Mouse (Mus musculus) limb, embryonic 12.5 days (tissue): ENCODE data around the gene Clec9a. TPM values are rescaled to one million over a fixed set of nuclear protein-coding genes. Genes with fewer than 3 reads are reported as not detected.

Experiments
- ATAC-seq: fragments of 200-750 bp; cut with Nextera tagmentation; 2 replicates; pipeline ENCODE4 v1.8.0; 2017; ENCODE audit warnings: low read depth, moderate TSS enrichment; ENCODE audit not compliant: insufficient number of reproducible peaks, insufficient read depth, low FRiP score, low TSS enrichment
- H3K27ac ChIP-seq: fragments of 300-500 bp; sonication (generic); 2 replicates; pipeline ENCODE4 v1.5.1; 2016; ENCODE audit warnings: mild to moderate bottlenecking, moderate library complexity
- H3K27me3 ChIP-seq: fragments of 300-500 bp; sonication (generic); 2 replicates; pipeline ENCODE4 v1.6.1; 2016; ENCODE audit warnings: mild to moderate bottlenecking, moderate library complexity
- H3K36me3 ChIP-seq: fragments of 300-500 bp; sonication (generic); 2 replicates; pipeline ENCODE4 v1.6.1; 2016; ENCODE audit warnings: mild to moderate bottlenecking, moderate library complexity
- H3K4me1 ChIP-seq: fragments of 300-500 bp; sonication (generic); replicated peaks from 2 replicates; pipeline ENCODE4 v1.6.1; 2016
- H3K4me2 ChIP-seq: fragments of 300-500 bp; sonication (generic); 2 replicates; pipeline ENCODE4 v1.6.1; 2016; ENCODE audit warnings: mild to moderate bottlenecking, moderate library complexity
- H3K4me3 ChIP-seq: fragments of 300-500 bp; sonication (generic); replicated peaks from 2 replicates; pipeline ENCODE4 v1.5.1; 2016; ENCODE audit warnings: mild to moderate bottlenecking
- H3K9ac ChIP-seq: fragments of 300-500 bp; sonication (generic); replicated peaks from 2 replicates; pipeline ENCODE4 v1.6.1; 2016; ENCODE audit warnings: mild to moderate bottlenecking, moderate library complexity
- H3K9me3 ChIP-seq: fragments of 300-500 bp; sonication (generic); 2 replicates; pipeline ENCODE4 v1.6.1; 2016; ENCODE audit warnings: mild to moderate bottlenecking, moderate library complexity
- WGBS: fragments of 180-500 bp; shearing (Covaris S2); methylation state at CpG from one replicate; pipeline ENCODE4 v1.1.7; 2016; 5-methylcytosine and 5-hydroxymethylcytosine counted together
- polyA plus RNA-seq: library from polyadenylated mRNA; unstranded; fragments of >200 nt; fragmentation: Nextera tagmentation; extraction: Ambion mirVana; gene quantifications from 2 replicates; pipeline ENCODE4 v1.2.1, GENCODE M21; 2016

Clec9a gene
- polyA plus RNA-seq: 0.10 TPM in 1 of 2 replicates, not detected in the other

- H3K9me3 ChIP-seq: no peaks in the 10 kb centered on the region
- no peak within 1 kb of the TSS for H3K9ac ChIP-seq
- no peak for ATAC-seq
- no peak within 1 kb of the TSS for H3K4me3 ChIP-seq
- no peaks in the 10 kb centered on the region for H3K27me3 ChIP-seq
- no peak within 1 kb of the TSS for H3K27ac ChIP-seq
- no peaks in the 10 kb centered on the region for H3K36me3 ChIP-seq
- no peaks in the 10 kb centered on the region for H3K4me1 ChIP-seq
- 90% methylated on average over 2 of the region's 2 CpGs for whole genome bisulfite sequencing
- H3K4me2 ChIP-seq: no peak within 1 kb of the TSS
Observed at GRCm38 (mm10) chr6:129408562-129408961, at the start of gene Clec9a. Gene Clec9a (plus strand): TSS chr6:129408862.

GRCm38 (mm10) chr6:129359515-129359914, 49.1 kb upstream of the Clec9a start:
- Histone ChIP-seq H3K4me3 (no peak overlapping the region), H3K27me3 (no peaks in the 10 kb centered on the region), H3K4me2 (no peak overlapping the region), H3K4me1 (no peaks in the 10 kb centered on the region), H3K9ac (no peak overlapping the region), H3K9me3 (no peaks in the 10 kb centered on the region), H3K36me3 (no peaks in the 10 kb centered on the region), H3K27ac (no peak overlapping the region)
- WGBS: 92% methylated on average over 2 of the region's 2 CpGs
- no peak for ATAC-seq

GRCm38 (mm10) chr6:129363942-129364341, 44.7 kb upstream of the Clec9a start:
- Histone ChIP-seq H3K4me3 (no peak overlapping the region), H3K27me3 (no peaks in the 10 kb centered on the region), H3K36me3 (no peaks in the 10 kb centered on the region), H3K9me3 (no peaks in the 10 kb centered on the region), H3K27ac (no peak overlapping the region), H3K4me1 (no peaks in the 10 kb centered on the region), H3K4me2 (no peak overlapping the region), H3K9ac (no peak overlapping the region)
- ATAC-seq: no peak
- 31% methylated on average over 1 of the region's 1 CpGs for WGBS

GRCm38 (mm10) chr6:129365959-129366359, 42.7 kb upstream of the Clec9a start:
- Histone ChIP-seq H3K4me1 (no peaks in the 10 kb centered on the region), H3K27ac (no peak overlapping the region), H3K9me3 (no peaks in the 10 kb centered on the region), H3K4me3 (no peak overlapping the region), H3K27me3 (no peaks in the 10 kb centered on the region), H3K9ac (no peak overlapping the region), H3K4me2 (no peak overlapping the region), H3K36me3 (no peaks in the 10 kb centered on the region)
- ATAC-seq: 0 out of 2 replicates have a peak, but pooled peaks have one; percentile 26
- 15% methylated on average over 6 of the region's 6 CpGs for WGBS

- H3K9ac ChIP-seq: no peak overlapping the region
- H3K36me3 ChIP-seq: no peaks in the 10 kb centered on the region
- no peak overlapping the region for H3K27ac ChIP-seq
- ATAC-seq: no peak
- 73% methylated on average over 7 of the region's 7 CpGs for WGBS
- no peak overlapping the region for H3K4me2 ChIP-seq
- no peaks in the 10 kb centered on the region for H3K27me3 ChIP-seq
- no peaks in the 10 kb centered on the region for H3K9me3 ChIP-seq
- no peak overlapping the region for H3K4me3 ChIP-seq
- no peaks in the 10 kb centered on the region for H3K4me1 ChIP-seq
Observed at GRCm38 (mm10) chr6:129369374-129370132, 39.1 kb upstream of the Clec9a start.

- no peak for ATAC-seq
- 79% methylated on average over 2 of the region's 2 CpGs for WGBS
- Histone ChIP-seq H3K27ac (no peak overlapping the region), H3K9ac (no peak overlapping the region), H3K4me3 (no peak overlapping the region), H3K4me1 (no peaks in the 10 kb centered on the region), H3K36me3 (no peaks in the 10 kb centered on the region), H3K9me3 (no peaks in the 10 kb centered on the region), H3K27me3 (no peaks in the 10 kb centered on the region), H3K4me2 (no peak overlapping the region)
Observed at GRCm38 (mm10) chr6:129374937-129375471, 33.7 kb upstream of the Clec9a start.

GRCm38 (mm10) chr6:129380454-129380853, 28.2 kb upstream of the Clec9a start:
- 71% methylated on average over 4 of the region's 4 CpGs for WGBS
- Histone ChIP-seq H3K9ac (no peak overlapping the region), H3K4me3 (no peak overlapping the region), H3K9me3 (no peaks in the 10 kb centered on the region), H3K27ac (no peak overlapping the region), H3K27me3 (no peaks in the 10 kb centered on the region), H3K4me2 (no peak overlapping the region), H3K4me1 (no peaks in the 10 kb centered on the region), H3K36me3 (no peaks in the 10 kb centered on the region)
- ATAC-seq: no peak

GRCm38 (mm10) chr6:129381736-129382135, 26.9 kb upstream of the Clec9a start:
- 79% methylated on average over 1 of the region's 1 CpGs for WGBS
- Histone ChIP-seq H3K27me3 (no peaks in the 10 kb centered on the region), H3K36me3 (no peaks in the 10 kb centered on the region), H3K4me3 (no peak overlapping the region), H3K9ac (no peak overlapping the region), H3K27ac (no peak overlapping the region), H3K4me1 (no peaks in the 10 kb centered on the region), H3K9me3 (no peaks in the 10 kb centered on the region), H3K4me2 (no peak overlapping the region)
- no peak for ATAC-seq

- WGBS: 67% methylated on average over 3 of the region's 3 CpGs
- H3K36me3 ChIP-seq: no peaks in the 10 kb centered on the region
- ATAC-seq: no peak; the same call in 1 of the 2 replicates
Observed at GRCm38 (mm10) chr6:129383466-129383865, 25.2 kb upstream of the Clec9a start.

GRCm38 (mm10) chr6:129385000-129385399, 23.7 kb upstream of the Clec9a start:
- Histone ChIP-seq H3K4me3 (no peak overlapping the region), H3K9ac (no peak overlapping the region), H3K27ac (no peak overlapping the region), H3K4me2 (no peak overlapping the region), H3K27me3 (no peaks in the 10 kb centered on the region), H3K4me1 (no peaks in the 10 kb centered on the region), H3K36me3 (no peaks in the 10 kb centered on the region), H3K9me3 (no peaks in the 10 kb centered on the region)
- WGBS: 86% methylated on average over 4 of the region's 4 CpGs
- no peak for ATAC-seq

More at GRCm38 (mm10) chr6:129383466-129383865, 25.2 kb upstream of the Clec9a start:
- Histone ChIP-seq H3K9me3 (no peaks in the 10 kb centered on the region), H3K4me2 (no peak overlapping the region), H3K4me1 (no peaks in the 10 kb centered on the region), H3K27ac (no peak overlapping the region), H3K4me3 (no peak overlapping the region), H3K27me3 (no peaks in the 10 kb centered on the region), H3K9ac (no peak overlapping the region)

- Histone ChIP-seq H3K9me3 (no peaks in the 10 kb centered on the region), H3K27ac (no peak within 1 kb of the TSS), H3K36me3 (no peaks in the 10 kb centered on the region), H3K4me3 (no peak within 1 kb of the TSS), H3K4me2 (no peak within 1 kb of the TSS), H3K27me3 (no peaks in the 10 kb centered on the region), H3K9ac (no peak within 1 kb of the TSS), H3K4me1 (no peaks in the 10 kb centered on the region)
- no peak for ATAC-seq
- 85% methylated on average over 2 of the region's 2 CpGs for WGBS
Observed at GRCm38 (mm10) chr6:129385774-129386173, 22.9 kb upstream of the Clec9a start, which contains the start of gene Clec12b. Gene Clec12b (minus strand): TSS chr6:129385874.
